Mouse (Mus musculus) brain, embryonic 14.5 days (tissue): ENCODE measurements at regions not wholly inside any gene's neighbourhood (a gene's known extent, or its start where the extent isn't known, plus 50 kb on each side); places are given as distances from the start of the nearest gene placed in this dataset.
"Not testable (repeated sequence)": the region's sequence is repeated elsewhere in the genome, so short reads cannot be mapped to it uniquely, and the experiment has no call there.

Experiments
- DNase-seq: peaks from one replicate; pipeline ENCODE4 v3.0.0-alpha.2; 2011; ENCODE audit warnings: low read depth
- CTCF ChIP-seq: fragments of 200-500 bp; IDR thresholded peaks from 2 replicates; pipeline ENCODE4 v1.5.1; 2012; ENCODE audit warnings: inconsistent platforms, mild to moderate bottlenecking, moderate library complexity, borderline replicate concordance; ENCODE audit not compliant: insufficient read depth, insufficient read length; ENCODE audit errors: extremely low read depth
- POLR2A ChIP-seq: fragments of 200-500 bp; IDR thresholded peaks from 2 replicates; pipeline ENCODE4 v1.6.1; 2012; ENCODE audit warnings: mild to moderate bottlenecking, inconsistent platforms, borderline replicate concordance; ENCODE audit not compliant: poor library complexity, insufficient read depth, insufficient read length, severe bottlenecking; ENCODE audit errors: extremely low read depth

DNA sequence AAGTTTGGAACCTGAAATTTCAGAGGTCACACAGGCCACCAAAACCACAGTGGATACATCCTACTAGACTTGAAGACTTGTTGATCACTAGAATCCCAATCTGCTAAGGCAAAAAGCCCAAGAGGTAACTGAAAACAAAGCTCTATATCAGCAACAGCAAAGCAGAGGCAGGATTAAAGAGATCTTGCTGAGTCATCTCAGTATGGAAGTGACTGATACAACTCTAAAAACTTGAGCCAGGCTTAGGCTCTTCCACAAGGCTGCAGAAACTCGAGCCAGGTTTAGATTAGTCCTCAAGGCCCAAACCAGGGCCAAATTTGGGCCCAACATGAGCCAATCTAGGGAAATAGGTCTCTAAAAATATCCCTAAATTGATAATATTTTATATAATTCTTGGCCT, 56.2 kb downstream of the Speer3 start:
- TF ChIP-seq CTCF (no peak), POLR2A (no peak)
- DNase-seq, result no peak

DNA sequence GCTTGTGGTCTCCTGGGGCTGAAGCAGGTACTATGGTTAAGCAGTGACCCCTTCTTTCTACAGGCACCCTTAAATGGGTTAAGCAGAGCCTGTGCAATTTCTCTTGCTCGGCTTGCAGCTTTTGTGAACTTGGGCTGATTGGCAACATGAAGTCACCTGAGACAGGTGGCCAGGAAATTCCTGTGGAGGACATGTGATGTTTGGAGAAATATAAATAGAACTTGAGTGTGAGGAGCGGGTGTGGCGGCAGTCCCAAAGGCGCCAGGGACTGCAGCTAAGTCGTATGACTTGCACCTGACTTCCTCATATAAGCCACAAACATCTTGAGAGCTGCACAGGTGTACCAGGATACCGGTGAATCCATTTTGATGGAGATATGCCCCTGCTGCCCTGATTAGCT, 88.8 kb downstream of the Speer3 start:
- not testable (repeated sequence) for DNase-seq

- DNase-seq, result no peak
- TF ChIP-seq POLR2A (no peak), CTCF (no peak)
Observed at GRCm38 (mm10) chr5:13888415-13888814, 97.0 kb downstream of the Speer3 start.

- DNase-seq, result no peak
- no peak for TF ChIP-seq POLR2A
- no peak for TF ChIP-seq CTCF
Observed at GRCm38 (mm10) chr5:13908257-13908656, 116.8 kb upstream of the Sema3e start.

- TF ChIP-seq POLR2A (no peak), CTCF (no peak)
- DNase-seq, result no peak
Observed at GRCm38 (mm10) chr5:13917355-13917754, 107.7 kb upstream of the Sema3e start.

DNA sequence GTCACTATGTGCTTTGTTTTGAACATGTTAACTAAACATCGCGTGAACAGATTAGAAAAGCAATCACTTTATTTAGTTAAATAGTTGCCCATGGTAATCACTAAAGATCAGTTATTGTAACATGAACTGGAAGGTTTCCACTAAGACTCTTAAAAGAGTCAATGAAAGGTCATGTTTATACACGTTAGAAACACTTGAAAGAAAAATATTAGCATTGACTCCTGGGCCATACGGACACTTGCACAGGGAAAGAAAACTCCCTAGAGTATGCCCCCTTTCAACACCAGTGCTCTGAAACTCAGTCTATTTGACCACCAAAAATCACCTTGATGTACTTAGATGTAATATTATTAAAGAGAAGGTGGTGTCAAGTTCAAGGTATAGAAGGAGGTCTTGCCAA, 102.8 kb upstream of the Sema3e start:
- no peak for TF ChIP-seq POLR2A
- no peak for TF ChIP-seq CTCF
- no peak for DNase-seq

DNA sequence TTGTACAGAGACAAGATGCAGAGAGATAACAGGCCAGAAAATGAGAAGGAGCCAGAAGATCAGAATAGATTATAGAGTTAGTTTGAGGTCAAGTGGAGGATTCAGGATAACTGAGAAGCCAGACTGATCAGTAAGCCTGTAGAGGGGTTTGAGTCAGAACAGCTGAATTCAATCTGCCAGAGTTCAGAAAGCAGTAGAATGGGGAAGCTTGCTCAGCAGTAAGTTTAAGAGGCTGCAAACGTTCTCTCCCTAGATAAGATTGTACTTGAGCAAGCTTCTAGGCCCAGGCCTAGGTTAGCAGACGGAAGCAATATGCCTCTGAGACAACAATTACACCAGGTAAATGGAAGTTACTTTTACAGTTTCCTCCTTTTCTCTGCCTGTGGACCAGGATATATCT, 94.1 kb upstream of the Sema3e start:
- DNase-seq, result no peak
- TF ChIP-seq POLR2A (no peak), CTCF (no peak)

DNA sequence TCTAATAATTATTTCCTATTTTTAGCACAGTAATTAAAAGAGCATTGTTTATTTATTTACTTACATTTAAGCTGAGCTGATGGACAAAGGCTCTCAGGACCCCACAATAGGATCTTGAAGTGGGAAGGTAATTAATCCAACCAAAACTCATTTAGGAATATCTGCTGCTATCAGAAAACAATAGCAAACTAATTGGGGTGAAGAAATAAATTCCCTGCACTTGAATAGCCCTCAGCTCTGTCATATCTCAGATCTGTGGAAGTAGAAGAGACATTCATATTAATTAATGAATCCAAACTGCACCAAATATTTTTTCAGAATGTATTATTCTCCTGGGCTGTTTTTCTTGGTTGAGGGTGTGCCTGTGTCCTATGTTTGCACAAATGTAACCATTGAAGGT, 73.7 kb upstream of the Sema3e start:
- DNase-seq, result peak; percentile 9
- TF ChIP-seq CTCF, result no peak
- no peak for TF ChIP-seq POLR2A

GRCm38 (mm10) chr5:13955616-13956015, 69.5 kb upstream of the Sema3e start:
- no peak for TF ChIP-seq CTCF
- no peak for TF ChIP-seq POLR2A
- peak; percentile 60 for DNase-seq

DNA sequence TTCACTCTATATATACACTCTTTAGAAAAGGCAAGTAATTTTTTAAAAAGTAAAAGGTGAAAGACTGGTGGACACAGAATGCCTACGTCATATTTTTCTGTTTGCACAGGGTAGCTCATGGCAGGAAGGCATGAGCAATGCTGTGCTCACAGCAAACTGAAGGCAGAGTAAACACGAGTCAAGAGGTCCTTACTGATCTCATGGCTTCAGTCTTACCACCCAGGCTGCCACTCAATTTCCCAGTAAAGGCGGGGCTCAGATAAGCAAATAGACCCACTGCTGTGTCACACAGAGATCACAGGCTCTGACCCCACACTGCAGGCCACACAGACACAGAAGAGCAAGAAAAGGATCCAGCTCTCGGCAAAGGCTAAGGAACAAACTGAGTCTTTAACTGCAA, 65.5 kb upstream of the Sema3e start:
- DNase-seq, result no peak

DNA sequence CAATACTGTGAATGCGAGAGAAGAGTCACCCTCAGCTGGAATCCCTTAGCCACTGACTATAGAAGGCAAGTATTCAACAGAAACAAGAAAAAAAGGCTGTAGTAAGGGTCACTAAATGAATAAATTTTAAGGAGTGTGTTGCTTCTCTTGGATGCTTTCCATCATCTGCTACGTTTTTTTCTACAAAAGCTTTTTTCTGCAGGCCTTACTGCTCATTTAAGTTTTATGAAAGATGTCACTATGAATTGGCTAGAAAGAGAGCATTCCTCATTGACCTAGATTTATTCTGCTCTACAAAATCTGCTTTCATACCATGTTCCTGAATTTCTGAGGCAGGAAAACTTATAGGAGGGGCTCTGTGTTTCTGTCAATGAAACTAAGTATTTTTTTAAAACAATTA, 59.2 kb upstream of the Sema3e start:
- TF ChIP-seq CTCF (no peak), POLR2A (no peak)
- no peak for DNase-seq

More for the DNA sequence above, 65.5 kb upstream of the Sema3e start:
- no peak for TF ChIP-seq POLR2A

DNA sequence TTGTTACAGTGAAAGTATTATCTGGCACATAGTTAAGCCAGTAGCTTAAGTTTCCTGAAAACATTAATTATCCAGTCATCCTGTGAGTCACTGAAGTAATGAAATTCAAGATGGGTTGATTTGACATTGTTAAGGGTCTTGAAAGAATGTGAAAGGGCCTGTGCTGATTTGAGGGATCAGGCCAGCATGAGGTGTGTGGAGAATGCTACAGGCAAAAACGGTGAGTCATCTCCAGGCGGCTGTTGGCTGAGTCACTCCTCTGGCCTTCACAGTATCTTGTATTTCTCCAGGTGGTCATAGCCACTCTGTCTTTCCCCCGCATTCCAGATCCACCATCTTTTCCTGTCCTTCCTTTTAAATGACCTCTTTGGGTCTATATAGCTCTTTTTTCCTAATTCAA, 50.4 kb upstream of the Sema3e start:
- no peak for TF ChIP-seq POLR2A
- TF ChIP-seq CTCF, result no peak

More for the DNA sequence above, 50.4 kb upstream of the Sema3e start:
- DNase-seq, result no peak
